Mouse (Mus musculus) urinary bladder, postnatal 25 days (tissue): ENCODE results near the gene Pla2g12b.
A peak's percentile ranks its signal among the peaks of the same experiment; 100 is the strongest.

Experiments used
- DNase-seq: peaks from one replicate; pipeline ENCODE4 v3.0.0; 2022; ENCODE audit warnings: low spot score

Gene Pla2g12b

DNA sequence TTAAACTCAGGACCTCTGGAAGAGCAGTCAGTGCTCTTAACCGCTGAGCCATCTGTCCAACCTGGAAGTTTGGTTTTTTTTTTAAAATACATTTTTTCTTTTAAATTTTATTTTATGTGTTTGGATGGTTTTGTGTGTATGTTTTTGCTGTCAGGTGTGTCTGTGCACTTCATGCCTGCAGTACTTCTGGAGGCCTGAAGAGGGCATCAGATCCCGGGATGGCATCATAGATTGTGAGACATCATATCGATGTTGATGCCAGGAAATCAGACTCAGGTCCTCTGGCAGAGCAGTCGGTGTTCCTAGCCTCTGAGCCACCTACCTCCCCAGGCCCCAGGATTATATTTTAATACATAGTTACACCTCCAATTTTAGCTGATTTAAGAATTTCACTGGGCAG is 10.3 kb downstream of the Pla2g12b start:
- no peak for DNase-seq

DNA sequence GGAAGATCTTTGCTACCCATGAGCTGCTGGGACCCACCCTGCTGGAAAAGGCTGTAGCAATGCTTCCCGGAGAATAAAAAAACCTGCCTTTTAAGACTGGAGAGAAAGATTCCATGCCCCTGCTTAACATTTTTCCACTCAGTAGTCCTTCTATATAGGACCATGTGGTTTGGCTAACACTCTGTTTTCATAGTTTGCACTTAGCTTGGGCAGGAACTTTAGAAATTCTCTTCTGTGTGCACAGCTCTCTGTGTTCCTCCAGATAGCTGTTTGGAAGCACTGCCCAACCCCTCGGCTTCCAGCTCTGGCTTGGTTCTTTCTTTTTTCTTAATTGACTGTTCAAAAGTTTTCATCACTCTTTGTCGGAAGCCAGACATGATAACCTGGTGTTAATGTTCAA is 13.2 kb downstream of the Pla2g12b start:
- DNase-seq = no peak

DNA sequence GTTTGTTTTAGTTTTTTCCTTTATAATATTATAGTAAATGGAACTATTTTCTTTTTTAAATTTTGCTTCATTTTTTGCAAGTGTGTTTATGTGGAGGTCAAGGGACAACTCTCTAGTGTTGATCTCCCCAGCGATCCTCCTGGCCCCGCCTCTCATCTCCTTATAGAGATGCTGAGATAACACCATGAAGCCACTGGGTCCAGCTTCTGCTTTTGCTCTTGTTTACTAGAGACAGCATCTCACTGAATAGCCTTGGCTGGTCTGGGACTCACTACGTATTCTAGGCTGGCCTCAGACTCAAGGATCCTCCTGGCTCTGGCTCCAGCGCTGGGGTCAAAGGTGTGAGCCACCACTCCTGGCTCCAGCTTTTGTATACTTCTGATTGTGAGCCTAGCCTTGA is 16.1 kb downstream of the Pla2g12b start:
- no peak for DNase-seq

DNA sequence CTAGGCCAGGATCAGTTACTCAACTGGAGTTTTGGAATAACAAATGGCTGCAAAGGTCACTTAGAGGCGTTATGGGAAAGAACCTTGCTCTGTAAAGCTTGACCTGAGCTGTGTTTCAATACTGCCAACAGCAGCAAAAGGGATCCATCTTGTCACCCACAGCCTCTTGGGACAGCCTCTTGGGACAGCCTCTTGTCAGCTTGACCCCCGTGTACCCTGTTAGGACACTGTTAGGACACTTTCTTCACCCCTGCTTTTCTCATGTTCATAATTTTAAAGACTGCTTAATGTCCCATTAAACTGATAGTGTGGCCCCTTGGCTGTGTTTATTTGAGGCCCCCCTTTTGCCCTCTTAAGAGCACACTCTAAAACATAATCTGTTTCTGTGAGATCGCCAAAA is 21.0 kb downstream of the Pla2g12b start:
- DNase-seq = no peak

DNA sequence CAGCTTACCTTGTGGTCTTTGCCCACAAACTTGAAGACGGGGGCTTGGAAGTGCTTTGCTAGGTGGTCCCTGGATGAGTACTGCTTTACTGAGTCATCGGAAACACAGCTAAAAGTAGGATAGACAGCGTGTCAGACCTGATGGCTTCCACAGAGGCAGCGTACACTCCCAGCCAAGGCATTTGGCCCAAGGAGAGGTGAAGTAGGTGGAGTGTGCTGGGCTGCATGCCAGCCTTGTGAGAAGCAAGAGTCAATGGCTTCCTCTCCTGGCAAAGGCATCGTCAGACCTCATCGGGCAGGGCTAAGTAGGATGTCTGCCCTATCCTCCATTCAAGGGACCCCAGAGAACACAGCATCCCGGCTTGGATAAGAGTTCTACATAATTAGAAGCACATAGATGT is 21.9 kb downstream of the Pla2g12b start:
- DNase-seq = no peak

DNA sequence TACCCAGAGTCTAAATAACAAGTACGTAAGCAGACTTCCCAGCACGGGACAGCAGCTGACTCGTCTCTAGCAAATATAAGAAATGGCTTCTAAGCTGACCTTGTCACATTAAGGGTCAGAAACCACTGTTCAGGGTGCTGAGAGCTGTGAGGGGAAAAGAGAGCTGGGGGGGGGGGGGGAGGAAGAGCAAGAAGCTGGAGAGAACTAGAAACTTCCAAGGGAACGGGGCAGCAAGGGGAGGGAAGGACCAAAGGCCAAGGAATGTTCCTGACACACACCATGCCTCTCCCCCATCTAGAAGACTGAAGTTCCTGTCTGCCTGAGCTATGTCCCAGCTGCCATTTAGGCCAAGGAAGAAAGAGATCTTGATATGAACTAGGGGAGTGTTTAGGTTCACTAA is 22.9 kb downstream of the Pla2g12b start:
- DNase-seq = no peak

DNA sequence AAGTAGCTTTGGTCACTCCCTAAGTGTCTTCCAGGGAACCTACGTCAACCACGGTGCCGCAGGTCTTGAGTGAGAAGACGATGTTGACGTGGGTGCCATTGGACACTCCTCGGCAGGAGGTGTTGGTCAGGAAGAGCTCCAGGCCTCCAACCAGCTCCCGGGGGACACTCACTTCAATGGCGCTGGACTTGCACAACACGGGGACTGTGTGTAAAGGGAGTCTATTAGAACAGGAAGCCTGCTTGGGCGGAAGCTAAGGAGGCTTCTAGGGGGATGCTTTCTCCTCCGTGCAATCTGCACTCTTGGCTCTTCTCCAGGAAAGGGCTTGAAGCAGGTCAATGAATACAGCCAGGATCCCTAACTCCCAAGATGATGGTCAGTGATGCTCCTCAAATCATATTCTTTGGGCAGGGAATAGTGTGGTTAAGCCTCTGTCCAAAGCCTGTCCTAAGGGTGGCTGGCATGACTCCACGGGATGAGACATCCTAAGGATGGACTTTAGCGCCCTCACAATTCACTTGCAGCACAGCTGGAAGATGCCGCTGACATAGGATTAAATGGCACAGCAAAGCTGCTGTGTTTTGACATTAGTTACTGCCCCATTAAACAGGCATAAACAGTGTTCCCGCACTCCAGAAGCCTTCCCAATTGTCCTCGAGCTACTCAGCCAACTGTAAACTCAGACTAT is 26.1 kb downstream of the Pla2g12b start:
- no peak for DNase-seq

DNA sequence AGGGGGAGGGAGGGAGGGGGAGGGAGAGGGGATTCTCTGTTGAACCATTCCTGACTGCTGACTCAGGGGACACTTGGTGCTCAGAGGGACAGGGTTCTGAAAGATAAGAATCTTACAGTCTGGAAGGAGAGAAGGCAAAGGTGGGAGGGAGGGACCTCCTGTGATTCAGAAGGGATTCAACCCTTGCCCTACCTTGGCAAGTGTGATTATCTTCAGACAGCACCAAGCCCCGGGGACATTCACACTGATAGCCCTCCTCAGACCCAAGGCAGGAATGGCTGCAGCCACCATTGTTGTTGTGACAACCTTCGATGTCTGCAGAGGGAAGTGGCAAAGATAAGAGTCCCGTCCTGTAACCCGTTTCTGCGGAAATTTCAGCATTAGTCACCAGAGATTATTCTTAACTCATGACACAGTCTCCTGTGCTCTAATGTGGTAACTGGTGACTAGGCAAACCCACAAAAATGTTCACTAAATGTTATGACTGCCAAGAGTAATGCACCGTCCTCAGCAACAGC is 27.3 kb downstream of the Pla2g12b start:
- peak; percentile 25 for DNase-seq

DNA sequence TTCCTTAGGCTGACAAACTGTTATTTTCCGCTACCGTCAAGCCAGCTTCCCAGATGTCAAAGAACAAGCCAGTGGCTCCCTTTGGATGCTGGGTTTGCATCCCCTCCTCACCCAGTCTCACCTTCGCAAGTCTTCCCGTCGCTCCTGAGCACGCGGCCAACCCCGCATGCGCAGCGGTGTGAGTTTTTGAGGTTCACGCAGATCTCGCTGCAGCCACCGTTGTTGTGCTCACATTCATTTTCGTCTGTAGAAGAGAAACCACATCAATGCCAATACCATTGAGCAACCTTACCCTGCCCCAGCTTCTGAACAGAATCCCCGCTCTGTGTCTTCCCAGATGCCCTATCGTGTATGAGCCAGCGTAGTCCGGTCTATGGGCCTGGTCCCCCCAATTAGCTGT is 32.3 kb downstream of the Pla2g12b start:
- DNase-seq = no peak

DNA sequence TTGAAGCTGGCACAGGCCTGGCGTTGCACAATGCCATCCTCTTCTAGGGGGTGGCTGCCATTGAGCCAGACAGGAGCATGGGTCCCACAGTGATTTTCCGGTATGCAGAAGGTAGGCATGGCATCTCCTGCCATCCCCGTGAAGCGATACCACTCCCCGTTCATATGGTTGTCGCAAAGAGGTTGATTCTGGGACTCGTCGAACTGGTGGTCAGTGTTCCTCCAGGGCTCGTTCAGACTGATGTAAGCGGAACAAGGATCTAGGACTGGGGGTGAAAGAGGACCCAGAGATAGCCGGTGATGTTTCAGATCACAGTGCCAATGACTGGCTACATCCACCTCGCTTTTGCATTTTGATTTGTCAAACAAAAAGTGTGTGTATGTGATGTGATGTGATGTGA is 35.2 kb downstream of the Pla2g12b start:
- no peak for DNase-seq

DNA sequence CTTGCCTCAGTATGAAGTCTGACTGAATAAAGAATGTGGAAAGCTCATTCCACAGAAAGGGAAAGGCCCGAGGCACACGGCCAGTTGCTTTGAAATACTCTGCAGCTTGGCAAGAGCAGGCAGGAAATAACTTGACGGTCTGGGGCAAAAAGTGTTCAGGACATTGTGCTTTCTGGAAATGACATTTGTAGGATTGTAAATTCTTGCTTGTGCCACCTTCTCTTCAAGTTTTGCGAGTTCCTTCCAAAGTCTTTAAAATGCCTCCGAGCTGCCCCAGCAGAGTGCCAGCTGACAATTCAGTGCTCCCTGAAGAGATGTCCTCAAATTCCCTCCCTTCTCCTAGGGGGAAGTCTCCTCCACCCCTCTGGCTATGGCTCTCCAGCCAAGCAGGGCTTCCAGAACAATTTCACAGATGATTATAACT is 36.1 kb downstream of the Pla2g12b start:
- DNase-seq = peak; percentile 44

DNA sequence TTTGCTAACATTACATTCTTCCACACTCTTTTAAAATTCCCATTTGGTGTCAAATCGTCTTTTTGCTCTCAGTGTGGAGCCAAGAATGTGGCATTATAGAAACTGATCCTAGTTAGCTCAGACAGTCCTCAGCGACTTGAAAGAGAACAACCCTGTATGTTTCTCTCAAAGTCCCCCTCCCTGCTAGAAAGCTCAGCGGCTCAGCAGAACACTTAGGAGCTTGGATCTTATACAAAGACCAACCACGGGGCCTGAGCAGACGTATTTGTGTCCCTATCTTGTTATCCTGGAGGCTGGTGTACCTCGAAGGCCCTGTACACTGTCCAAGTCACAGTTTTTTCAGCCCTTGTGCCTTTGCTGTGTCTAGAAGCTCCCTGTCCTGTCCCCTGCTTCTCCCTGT is 36.7 kb downstream of the Pla2g12b start:
- no peak for DNase-seq

DNA sequence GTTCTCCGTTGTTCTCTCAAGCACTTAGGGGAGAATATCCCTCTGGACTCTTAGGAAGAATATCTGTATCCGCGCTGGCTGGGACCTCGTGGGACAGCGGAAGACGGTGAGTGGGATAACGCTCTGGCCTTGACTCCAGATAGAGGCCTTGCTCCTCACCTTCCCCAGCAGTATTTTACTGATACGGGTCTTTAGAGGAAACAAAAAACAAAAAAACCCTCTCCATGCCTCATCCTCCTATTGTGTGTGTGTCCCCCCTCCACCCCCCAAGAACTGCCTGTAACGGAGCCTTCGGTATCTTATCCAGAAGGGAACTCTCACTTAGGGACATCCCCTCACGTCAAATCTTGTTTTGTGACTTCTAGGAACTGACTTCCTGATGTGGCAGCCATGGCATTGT is 38.3 kb downstream of the Pla2g12b start, which contains the start of gene Oit3:
Gene Oit3 (minus strand): TSS at position 44 of the 400 bp plus-strand sequence.
- no peak for DNase-seq

DNA sequence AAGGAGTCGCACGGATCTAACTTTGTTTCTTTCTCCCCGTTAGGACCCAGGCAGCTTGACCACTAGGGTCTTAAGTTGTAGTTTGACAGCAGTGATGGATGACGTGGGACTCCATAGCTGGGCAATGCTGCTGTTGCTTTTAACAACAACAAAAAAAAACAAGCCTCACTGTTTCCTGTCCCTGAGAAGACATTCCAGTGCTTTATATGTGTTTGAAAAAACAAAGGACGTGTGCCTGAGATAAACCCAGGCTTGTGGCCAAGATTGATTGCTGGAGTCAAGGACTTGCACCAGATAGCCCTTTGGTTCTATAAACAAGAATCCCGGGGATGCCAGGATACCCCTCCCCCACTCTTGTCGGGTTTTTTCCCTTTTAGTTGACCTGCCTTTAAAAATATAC is 39.8 kb downstream of the Pla2g12b start:
- no peak for DNase-seq

DNA sequence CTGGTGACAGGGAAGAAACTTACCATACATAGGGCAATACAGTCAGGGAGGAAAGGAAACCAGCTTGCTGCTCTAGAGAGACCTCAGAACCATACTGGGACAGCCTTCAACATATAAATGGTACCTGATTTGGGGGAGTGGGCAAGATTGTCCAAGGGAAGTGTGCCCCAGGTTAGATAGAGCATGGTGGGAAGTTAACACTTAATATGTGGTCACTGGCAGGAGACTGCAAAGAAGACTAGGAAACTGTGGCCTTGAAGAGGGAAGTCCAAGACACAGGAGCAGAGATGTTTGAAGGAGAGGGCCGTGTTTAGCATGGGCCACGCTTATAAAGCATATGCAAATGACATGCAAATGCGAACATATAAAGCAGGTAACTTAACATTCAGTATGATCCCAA is 40.6 kb downstream of the Pla2g12b start:
- DNase-seq = no peak

DNA sequence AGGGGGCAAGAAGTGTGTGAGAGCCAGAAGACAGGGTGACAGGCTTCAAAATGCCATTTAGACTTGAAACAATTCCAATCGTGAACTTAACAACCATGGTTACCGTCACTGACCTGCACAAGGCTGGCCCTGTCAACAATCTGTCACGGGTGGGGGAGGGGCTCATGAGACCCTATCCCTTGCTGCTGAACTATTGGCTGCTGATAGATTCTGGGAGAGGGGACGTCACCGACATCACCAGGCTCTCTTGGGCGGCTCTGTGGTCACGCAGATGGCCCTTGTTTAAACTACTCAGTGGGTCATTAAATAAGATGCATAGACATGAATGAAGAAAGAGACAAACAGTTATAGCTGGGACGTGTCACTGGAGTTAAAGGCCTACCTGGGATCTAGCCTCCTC is 41.2 kb downstream of the Pla2g12b start:
- DNase-seq = no peak

DNA sequence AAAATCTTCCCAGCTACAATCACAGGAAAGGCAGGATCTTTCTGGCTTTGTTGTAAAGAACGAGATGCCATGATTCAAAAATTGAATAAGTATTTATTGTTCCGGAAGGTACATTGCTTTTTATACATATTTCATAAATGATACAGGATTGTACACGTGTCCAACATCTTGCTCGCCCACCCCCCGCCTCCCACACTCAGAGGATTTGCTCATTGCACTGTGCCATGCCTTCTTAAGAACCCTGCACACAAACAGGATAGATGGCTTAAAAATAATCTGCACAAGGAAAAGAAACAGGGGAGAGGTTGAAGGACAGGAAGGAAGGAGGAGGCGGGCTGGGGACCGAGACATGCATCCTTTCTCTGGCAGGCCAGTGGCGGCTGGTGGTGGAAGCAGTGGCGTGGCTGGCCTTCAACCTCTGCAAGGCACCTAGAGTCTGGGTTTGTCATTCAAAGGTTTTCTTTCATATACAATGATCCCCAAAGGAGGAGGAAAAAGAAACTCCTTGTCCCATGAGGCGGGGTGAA is 43.5 kb downstream of the Pla2g12b start:
- DNase-seq = no peak

DNA sequence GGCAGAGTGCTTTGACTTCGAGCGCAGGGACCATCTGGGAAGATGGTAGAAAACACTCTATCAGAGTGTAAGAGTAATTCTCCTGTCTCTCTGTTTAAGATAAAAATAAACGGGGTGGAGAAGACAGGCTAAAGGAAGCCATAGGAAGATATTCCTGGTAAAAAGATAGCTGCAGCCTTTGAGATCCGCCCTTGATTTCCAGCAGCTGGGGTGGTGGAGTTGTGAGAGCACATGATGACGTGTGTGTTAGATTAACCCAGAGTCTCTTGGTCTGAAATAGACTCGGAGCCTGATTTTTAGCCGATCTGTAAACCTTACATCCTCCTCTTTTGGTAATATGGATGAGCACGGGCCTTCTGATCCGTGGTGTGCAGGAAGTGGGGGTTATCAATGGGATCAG is 44.1 kb downstream of the Pla2g12b start:
- DNase-seq = no peak

DNA sequence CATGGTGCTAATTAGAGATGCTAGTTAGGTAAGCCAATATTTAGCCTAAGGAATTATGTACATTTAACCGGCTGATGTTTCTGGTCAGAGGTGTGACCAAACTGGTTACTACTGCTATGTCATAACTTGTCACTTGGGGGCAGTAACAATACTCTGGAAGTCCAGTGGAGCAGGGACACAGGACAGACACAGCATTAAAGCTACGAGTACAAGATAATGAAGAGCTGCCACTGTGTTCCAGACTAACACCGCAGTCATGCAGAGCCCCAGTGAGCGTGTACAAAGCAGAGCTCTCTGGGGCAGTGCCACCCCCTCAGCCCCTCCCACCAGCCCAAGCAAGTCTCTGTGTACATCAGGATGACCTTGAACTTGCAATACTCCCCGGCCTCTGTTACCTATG is 48.4 kb downstream of the Pla2g12b start:
- no peak for DNase-seq

DNA sequence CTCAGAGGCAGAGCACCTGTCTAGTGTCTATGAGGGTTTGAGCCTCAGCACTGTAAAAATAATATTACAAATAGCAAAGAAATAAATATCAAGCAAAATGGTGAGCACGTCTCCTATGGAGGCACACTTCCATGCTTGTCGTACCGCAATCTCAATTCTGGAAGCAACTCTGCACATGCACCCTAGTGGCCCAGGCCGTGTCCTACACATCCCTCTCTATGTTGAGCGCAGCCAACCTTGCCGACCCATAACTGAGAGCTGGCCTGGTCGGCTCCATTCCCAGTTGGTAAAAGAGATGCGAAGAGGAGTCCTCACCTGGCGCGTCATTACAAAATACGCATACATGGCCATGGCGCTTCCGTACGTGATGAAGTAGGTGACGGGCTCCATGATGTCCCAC is 51.2 kb downstream of the Pla2g12b start:
- no peak for DNase-seq

DNA sequence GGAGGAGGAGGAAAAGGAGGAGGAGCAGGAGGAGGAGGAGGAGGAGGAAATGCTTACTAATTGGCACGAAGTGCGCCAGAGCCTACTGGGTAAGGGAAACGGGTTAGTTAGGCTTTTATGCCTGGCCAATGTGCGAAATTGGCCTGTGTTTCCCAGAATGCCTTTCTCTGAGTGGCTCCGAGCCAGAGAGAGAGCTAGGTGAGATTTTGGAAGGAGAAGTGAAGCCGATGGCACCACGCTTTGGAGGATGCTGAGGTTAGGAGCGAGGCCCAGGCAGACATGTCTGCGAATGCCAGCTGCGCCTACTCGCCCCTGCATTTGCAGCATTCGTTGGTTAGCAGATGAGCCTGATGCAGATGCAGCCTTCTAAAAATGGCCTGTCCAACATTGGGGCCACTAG is 56.3 kb downstream of the Pla2g12b start:
- no peak for DNase-seq

DNA sequence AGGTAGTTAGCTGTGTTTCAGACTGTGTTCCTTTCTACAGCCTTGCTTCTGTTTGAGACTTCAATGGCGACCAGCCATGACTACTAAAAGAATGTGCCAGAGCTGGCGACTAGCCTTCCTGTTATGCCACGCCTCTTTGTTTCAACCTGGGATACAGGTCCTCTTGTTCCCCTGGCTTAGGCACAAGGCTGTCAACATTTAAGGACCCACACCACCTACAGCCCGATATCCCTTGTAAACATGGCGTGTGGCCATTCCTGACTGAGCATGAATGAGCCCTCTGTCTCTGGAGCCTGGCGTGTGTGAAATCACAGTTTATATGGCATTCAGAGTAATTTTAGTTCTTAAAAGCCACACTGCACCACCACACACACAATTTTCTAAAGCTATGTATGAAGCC is 58.8 kb downstream of the Pla2g12b start:
- no peak for DNase-seq

DNA sequence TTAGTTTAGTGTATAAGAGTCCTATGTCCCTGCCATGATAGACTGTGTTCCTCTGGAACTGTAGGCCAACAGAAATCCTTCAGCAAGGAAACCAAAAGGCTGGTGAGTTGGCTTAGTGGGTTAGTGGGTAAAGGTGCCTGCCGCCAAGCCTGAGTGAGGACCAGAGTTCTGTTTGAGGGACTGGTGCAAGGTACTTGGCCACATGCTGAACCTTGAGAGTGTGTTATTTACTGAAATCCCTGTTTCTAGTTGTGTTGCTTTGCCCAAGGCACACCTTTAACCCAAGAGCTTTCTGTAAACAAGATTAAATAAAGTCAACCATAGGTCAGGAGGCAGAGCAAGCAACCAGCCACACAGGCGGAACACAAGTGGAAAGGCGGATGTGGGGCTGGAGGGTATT is 62.1 kb downstream of the Pla2g12b start:
- DNase-seq = no peak

DNA sequence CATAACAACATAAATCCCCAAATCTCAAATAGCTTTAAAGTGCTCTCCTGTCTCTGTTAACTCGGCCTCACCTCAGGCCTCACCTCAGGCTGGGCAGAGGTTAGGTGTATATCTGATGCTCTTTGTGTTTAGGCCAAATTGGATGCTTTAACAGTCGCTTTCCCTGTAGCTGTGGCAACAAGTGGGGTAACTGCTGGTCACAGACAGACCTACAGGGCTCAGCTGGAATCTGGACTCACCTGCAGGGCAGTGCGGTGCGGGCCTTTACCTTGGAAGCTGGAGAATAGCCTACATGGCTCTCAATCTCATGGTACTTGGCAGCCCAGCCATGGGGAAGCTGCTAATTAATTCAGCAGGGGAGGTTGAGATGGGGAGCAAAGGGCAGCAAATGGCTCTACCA is 63.2 kb downstream of the Pla2g12b start:
- no peak for DNase-seq
